Mouse (Mus musculus) limb, embryonic 10.5 days (tissue): ENCODE measurements around the gene Cd164l2. TPM values are rescaled to one million over a fixed set of nuclear protein-coding genes. Genes with fewer than 3 reads are reported as not detected.

ENCODE experiments used
- DNase-seq: peaks from one replicate; pipeline ENCODE4 v3.0.0-alpha.2; 2017; ENCODE audit warnings: low spot score
- H3K27ac ChIP-seq: fragments of 300-500 bp; sonication (generic); 2 replicates; pipeline ENCODE4 v1.5.1; 2016; ENCODE audit warnings: mild to moderate bottlenecking
- H3K27me3 ChIP-seq: fragments of 300-500 bp; sonication (generic); 2 replicates; pipeline ENCODE4 v1.6.1; 2016; ENCODE audit warnings: low read depth, mild to moderate bottlenecking; ENCODE audit not compliant: poor library complexity, severe bottlenecking
- H3K36me3 ChIP-seq: fragments of 300-500 bp; sonication (generic); 2 replicates; pipeline ENCODE4 v1.6.1; 2016; ENCODE audit warnings: mild to moderate bottlenecking, moderate library complexity
- H3K4me1 ChIP-seq: fragments of 300-500 bp; sonication (generic); 2 replicates; pipeline ENCODE4 v1.6.1; 2016
- H3K4me3 ChIP-seq: fragments of 300-500 bp; sonication (generic); 2 replicates; pipeline ENCODE4 v1.5.1; 2016; ENCODE audit warnings: mild to moderate bottlenecking, moderate library complexity
- H3K9me3 ChIP-seq: fragments of 300-500 bp; sonication (generic); replicated peaks from 2 replicates; pipeline ENCODE4 v1.6.1; 2016; ENCODE audit warnings: mild to moderate bottlenecking
- WGBS: fragments of 180-500 bp; shearing (Covaris S2); methylation state at CpG from one replicate; pipeline ENCODE4 v1.1.7; 2016; 5-methylcytosine and 5-hydroxymethylcytosine counted together
- polyA plus RNA-seq: library from polyadenylated mRNA; unstranded; fragments of >200 nt; fragmentation: Nextera tagmentation; extraction: Ambion mirVana; gene quantifications from 2 replicates; pipeline ENCODE4 v1.2.1, GENCODE M21; 2016

The Cd164l2 gene
- polyA plus RNA-seq, 1 experiment from 2014 or later = 4.1 TPM

GRCm38 (mm10) chr4:133179258-133179657, 32.7 kb upstream of the Cd164l2 start:
- no peaks in the 10 kb centered on the region for H3K27me3 ChIP-seq
- no peak overlapping the region for H3K27ac ChIP-seq
- no peaks in the 10 kb centered on the region for H3K9me3 ChIP-seq
- no peak overlapping the region for H3K4me3 ChIP-seq
- H3K4me1 ChIP-seq = peaks cover 38% of the 10 kb centered on the region
- DNase-seq = no peak
- 94% methylated on average over 7 of the region's 7 CpGs for WGBS
- peaks cover 62% of the 10 kb centered on the region for H3K36me3 ChIP-seq

DNA sequence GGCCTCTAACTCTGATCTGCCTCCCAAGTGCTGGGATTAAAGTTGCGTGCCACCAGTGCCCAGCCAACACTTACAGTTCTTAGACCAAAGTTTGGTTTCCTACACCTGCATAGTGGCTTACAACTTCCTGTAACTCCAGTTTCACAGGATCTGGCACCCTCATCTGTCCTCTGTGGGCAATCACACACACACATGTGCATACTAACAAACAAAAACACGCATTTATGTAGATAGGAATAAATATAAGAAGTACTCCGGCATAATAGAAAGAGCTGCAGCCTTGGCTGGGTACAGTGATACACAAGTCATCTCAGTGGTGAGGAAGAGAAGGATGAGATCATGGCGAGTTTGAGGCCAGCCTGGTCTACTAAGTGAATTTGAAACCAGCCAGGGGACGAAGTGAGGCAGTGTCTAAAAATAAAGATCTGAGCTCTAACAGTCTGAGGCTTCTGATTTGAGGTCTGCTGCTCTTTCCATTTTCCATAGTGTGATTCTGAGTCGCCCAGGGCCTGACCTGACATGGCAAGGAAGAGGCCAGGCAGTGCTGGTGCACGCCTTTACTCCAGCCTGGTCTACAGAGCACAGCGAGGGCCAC, 29.4 kb upstream of the Cd164l2 start:
- no peaks in the 10 kb centered on the region for H3K27me3 ChIP-seq
- H3K27ac ChIP-seq = peak overlapping the region; percentile 38; the same call in 1 of the 2 replicates
- no peak overlapping the region for H3K4me3 ChIP-seq
- no peaks in the 10 kb centered on the region for H3K9me3 ChIP-seq
- peaks cover 37% of the 10 kb centered on the region for H3K4me1 ChIP-seq
- WGBS = 94% methylated on average over 8 of the region's 8 CpGs
- H3K36me3 ChIP-seq = peaks cover 76% of the 10 kb centered on the region
- no peak for DNase-seq

- Histone ChIP-seq H3K4me1 (peaks cover 37% of the 10 kb centered on the region), H3K9me3 (no peaks in the 10 kb centered on the region), H3K36me3 (peaks cover 76% of the 10 kb centered on the region), H3K27ac (peak overlapping the region; percentile 81), H3K27me3 (no peaks in the 10 kb centered on the region), H3K4me3 (no peak overlapping the region)
- DNase-seq = no peak
- WGBS = 37% methylated on average over 14 of the region's 14 CpGs
Measured at GRCm38 (mm10) chr4:133184031-133184897, 27.7 kb upstream of the Cd164l2 start.

DNA sequence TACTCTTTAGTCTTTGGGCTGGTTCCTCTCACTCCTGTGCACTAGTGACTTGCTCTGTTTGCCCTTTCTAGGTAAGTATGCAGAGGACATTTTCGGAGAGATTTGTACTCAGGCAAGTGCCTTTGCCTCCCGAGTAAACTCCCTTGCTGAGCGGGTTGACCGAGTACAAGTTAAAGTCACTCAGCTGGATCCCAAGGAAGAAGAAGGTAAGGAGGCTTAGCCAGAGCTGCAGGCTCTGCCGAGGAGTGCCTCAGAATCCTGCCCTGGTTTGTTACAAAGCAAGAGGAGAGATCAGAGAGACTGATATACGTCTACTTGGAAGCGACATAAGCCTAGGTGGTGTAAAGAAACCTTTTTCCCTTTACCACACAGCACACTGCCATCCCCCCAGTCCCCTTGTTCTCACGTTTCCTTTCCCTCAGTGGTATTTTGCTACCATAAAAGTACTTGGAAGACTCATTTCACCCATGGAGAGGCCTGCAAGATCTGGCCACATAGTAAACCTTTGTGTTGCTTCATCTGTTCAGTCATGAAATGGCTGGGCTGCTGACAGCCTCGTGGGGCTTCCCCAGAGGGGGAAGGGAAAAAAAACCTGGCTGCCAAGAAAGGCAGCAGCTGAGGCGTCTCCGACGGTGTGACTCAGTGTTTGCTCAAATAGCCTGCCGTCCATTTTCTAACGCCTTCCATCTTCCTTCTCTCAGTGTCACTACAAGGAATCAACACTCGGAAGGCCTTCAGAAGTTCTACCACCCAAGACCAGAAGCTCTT, 26.8 kb upstream of the Cd164l2 start:
- Histone ChIP-seq H3K36me3 (peaks cover 77% of the 10 kb centered on the region), H3K4me1 (peaks cover 39% of the 10 kb centered on the region), H3K27ac (peak overlapping the region; percentile 81), H3K4me3 (peak overlapping the region; percentile 17; the same call in 1 of the 2 replicates), H3K9me3 (no peaks in the 10 kb centered on the region), H3K27me3 (no peaks in the 10 kb centered on the region)
- 32% methylated on average over 15 of the region's 15 CpGs for WGBS
- no peak for DNase-seq

DNA sequence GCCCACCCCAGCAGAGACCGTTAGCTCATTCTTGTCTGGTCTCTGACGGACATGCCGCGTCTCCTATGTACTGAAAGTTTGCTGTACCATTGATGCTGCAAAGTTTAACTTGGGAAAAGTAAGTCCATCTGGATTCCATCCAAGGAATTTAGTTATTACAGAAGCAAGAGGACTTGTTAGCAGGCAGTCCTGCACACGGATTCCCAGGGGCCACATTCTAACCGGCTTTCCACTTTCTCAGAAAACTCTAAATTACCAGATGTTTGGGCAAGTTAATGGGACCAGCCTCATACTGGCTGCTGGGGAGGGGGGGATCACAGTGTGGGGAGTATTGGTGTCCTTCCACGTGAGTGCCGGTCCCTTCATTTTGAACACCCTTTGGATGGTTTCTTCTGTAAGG, 26.0 kb upstream of the Cd164l2 start:
- no peaks in the 10 kb centered on the region for H3K27me3 ChIP-seq
- H3K36me3 ChIP-seq = peaks cover 82% of the 10 kb centered on the region
- WGBS = 80% methylated on average over 8 of the region's 8 CpGs
- peaks cover 39% of the 10 kb centered on the region for H3K4me1 ChIP-seq
- no peaks in the 10 kb centered on the region for H3K9me3 ChIP-seq
- DNase-seq = no peak
- H3K27ac ChIP-seq = peak overlapping the region; percentile 81
- peak overlapping the region; percentile 17; the same call in 1 of the 2 replicates for H3K4me3 ChIP-seq

- H3K36me3 ChIP-seq = peaks cover 82% of the 10 kb centered on the region
- no peaks in the 10 kb centered on the region for H3K9me3 ChIP-seq
- WGBS = 96% methylated on average over 5 of the region's 5 CpGs
- DNase-seq = no peak
- no peaks in the 10 kb centered on the region for H3K27me3 ChIP-seq
- no peak overlapping the region for H3K27ac ChIP-seq
- H3K4me1 ChIP-seq = peaks cover 39% of the 10 kb centered on the region
- H3K4me3 ChIP-seq = no peak overlapping the region
Measured at GRCm38 (mm10) chr4:133186856-133187255, 25.1 kb upstream of the Cd164l2 start.

GRCm38 (mm10) chr4:133189396-133189795, 22.5 kb upstream of the Cd164l2 start:
- Histone ChIP-seq H3K4me1 (peaks cover 24% of the 10 kb centered on the region), H3K36me3 (peaks cover 95% of the 10 kb centered on the region), H3K27ac (no peak overlapping the region), H3K9me3 (no peaks in the 10 kb centered on the region), H3K4me3 (no peak overlapping the region), H3K27me3 (no peaks in the 10 kb centered on the region)
- WGBS = 73% methylated on average over 10 of the region's 10 CpGs
- DNase-seq = no peak

DNA sequence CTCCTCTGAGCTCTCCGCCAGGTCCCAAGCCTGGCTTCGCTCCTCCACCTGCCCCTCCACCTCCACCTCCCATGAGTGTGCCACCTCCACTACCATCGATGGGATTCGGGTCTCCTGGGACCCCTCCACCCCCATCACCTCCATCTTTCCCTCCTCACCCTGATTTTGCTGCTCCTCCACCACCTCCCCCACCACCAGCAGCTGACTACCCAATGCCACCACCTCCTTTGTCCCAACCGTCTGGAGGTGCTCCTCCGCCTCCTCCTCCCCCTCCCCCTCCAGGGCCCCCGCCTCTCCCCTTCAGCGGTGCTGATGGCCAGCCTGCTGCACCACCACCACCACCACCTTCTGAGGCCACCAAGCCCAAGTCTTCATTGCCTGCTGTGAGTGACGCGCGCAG, 17.4 kb upstream of the Cd164l2 start:
- H3K9me3 ChIP-seq = no peaks in the 10 kb centered on the region
- H3K4me1 ChIP-seq = peaks cover 39% of the 10 kb centered on the region
- H3K4me3 ChIP-seq = no peak overlapping the region
- no peaks in the 10 kb centered on the region for H3K27me3 ChIP-seq
- peaks cover 75% of the 10 kb centered on the region for H3K36me3 ChIP-seq
- 90% methylated on average over 11 of the region's 11 CpGs for WGBS
- no peak for DNase-seq
- no peak overlapping the region for H3K27ac ChIP-seq

DNA sequence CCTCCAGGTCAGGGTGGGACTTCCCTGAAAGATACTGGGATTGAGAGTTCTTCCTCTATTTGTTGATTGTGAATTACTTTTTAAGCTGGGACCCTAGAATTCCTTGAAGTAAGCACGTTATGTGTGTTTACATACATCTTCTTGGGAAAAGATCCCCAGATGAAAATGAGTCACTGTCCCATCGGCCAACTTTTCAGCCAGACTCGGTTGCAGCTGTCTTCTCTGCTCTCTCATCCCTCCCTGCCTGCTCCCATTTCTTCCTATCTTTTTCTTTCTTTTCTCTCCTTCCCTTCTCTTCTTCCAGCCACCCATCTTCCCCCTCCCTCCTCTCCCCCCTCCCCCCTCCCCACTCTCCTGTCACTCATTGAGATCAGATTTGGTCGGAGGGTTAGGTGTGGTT, 16.9 kb upstream of the Cd164l2 start:
- peaks cover 44% of the 10 kb centered on the region for H3K4me1 ChIP-seq
- no peaks in the 10 kb centered on the region for H3K27me3 ChIP-seq
- no peak overlapping the region for H3K27ac ChIP-seq
- H3K9me3 ChIP-seq = no peaks in the 10 kb centered on the region
- WGBS = 82% methylated on average over 4 of the region's 4 CpGs
- H3K36me3 ChIP-seq = peaks cover 70% of the 10 kb centered on the region
- H3K4me3 ChIP-seq = no peak overlapping the region
- no peak for DNase-seq

GRCm38 (mm10) chr4:133196136-133196535, 15.8 kb upstream of the Cd164l2 start:
- H3K36me3 ChIP-seq = peaks cover 58% of the 10 kb centered on the region
- no peaks in the 10 kb centered on the region for H3K27me3 ChIP-seq
- peaks cover 55% of the 10 kb centered on the region for H3K4me1 ChIP-seq
- no peak overlapping the region for H3K4me3 ChIP-seq
- WGBS = 90% methylated on average over 2 of the region's 2 CpGs
- no peaks in the 10 kb centered on the region for H3K9me3 ChIP-seq
- DNase-seq = no peak
- H3K27ac ChIP-seq = peak overlapping the region; percentile 87

DNA sequence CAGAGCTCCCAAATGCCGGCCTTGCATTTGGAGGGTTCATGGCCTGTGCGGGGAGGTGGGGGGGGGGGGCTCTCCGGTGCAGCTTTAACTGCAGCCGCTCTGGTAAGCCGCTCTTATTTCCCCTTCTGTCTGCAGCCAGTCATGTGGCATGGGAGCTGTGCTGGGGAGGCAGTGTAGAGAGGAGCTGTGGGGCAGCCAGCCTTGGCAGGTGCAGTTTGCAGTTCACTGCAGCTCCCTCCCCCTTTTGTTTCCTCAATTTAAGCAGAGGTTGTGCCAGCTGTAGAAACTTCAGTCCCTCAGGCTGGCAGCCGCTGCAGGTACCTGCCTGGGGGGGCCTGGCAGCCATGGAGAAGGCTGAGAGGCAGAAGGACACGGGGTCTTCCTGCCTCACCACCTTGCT, 15.1 kb upstream of the Cd164l2 start:
- WGBS = 32% methylated on average over 7 of the region's 7 CpGs
- H3K9me3 ChIP-seq = no peaks in the 10 kb centered on the region
- no peaks in the 10 kb centered on the region for H3K27me3 ChIP-seq
- 0 out of 2 replicates have a peak overlapping the region, but pooled peaks have one; percentile 18 for H3K4me3 ChIP-seq
- no peak for DNase-seq
- H3K36me3 ChIP-seq = peaks cover 51% of the 10 kb centered on the region
- H3K27ac ChIP-seq = peak overlapping the region; percentile 87
- peaks cover 62% of the 10 kb centered on the region for H3K4me1 ChIP-seq

DNA sequence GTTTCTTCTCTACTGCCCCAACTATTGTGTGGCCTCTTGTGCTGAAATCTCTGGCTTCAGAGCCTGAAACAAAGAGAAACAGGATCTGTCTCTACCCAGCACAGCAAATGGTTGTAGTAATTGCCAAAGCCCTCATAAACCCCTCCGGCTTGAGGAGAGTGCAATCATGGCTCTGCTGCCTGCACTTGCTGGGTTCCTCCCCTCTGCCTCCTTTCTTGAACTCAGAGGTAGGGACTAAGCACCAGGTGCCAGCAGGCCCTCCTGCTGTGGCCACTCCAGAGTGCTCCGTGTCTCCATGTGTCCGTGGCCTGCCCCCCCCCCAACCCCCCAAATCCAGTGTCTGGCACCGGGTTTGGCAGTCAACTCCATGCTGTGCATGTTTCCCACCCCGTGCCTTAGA, 14.6 kb upstream of the Cd164l2 start:
- peaks cover 65% of the 10 kb centered on the region for H3K4me1 ChIP-seq
- no peaks in the 10 kb centered on the region for H3K27me3 ChIP-seq
- H3K4me3 ChIP-seq = peak overlapping the region; percentile 18; the same call in 1 of the 2 replicates
- peak; percentile 47 for DNase-seq
- peak overlapping the region; percentile 87 for H3K27ac ChIP-seq
- H3K9me3 ChIP-seq = no peaks in the 10 kb centered on the region
- WGBS = 10% methylated on average over 5 of the region's 5 CpGs
- H3K36me3 ChIP-seq = peaks cover 46% of the 10 kb centered on the region
